Mouse (Mus musculus) heart, adult 2 months (tissue): ENCODE measurements around the gene Filip1.

Experiments used
- CTCF ChIP-seq: fragments of 200-600 bp; IDR thresholded peaks from 2 replicates; pipeline ENCODE4 v1.8.1; 2022; ENCODE audit warnings: antibody characterized with exemption, mild to moderate bottlenecking, moderate library complexity
- EP300 ChIP-seq: fragments of 200-500 bp; IDR thresholded peaks from 2 replicates; pipeline ENCODE4 v1.6.1; 2011; ENCODE audit warnings: low read depth, low read length, control low read depth; ENCODE audit not compliant: insufficient read depth

DNA sequence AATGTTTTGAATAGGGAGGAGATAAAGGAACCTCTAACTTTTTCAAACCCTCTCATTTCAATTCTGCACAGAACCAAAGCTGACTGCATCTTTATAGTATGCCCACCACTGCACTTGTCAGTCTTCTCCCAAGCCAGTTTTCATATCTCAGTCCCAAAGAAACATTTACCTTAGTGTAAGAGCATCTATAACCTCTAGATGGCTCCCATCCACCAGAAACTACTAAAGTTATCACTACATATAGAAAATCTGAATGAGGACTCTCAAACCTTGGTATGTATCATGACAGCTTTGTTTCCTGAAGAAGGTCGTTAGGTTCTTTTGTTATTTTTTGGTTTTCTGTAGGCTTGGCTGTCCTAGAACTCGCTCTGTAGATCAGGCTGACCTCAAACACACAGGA is 233.3 kb downstream of the Filip1 start:
- TF ChIP-seq EP300 (no peak), CTCF (peak; percentile 61)
